Mouse (Mus musculus): Measurements from ENCODE around the gene Zbtb21.
"Not testable (repeated sequence)": the region's sequence is repeated elsewhere in the genome, so short reads cannot be mapped to it uniquely, and the experiment has no call there.

Gene Zbtb21

DNA sequence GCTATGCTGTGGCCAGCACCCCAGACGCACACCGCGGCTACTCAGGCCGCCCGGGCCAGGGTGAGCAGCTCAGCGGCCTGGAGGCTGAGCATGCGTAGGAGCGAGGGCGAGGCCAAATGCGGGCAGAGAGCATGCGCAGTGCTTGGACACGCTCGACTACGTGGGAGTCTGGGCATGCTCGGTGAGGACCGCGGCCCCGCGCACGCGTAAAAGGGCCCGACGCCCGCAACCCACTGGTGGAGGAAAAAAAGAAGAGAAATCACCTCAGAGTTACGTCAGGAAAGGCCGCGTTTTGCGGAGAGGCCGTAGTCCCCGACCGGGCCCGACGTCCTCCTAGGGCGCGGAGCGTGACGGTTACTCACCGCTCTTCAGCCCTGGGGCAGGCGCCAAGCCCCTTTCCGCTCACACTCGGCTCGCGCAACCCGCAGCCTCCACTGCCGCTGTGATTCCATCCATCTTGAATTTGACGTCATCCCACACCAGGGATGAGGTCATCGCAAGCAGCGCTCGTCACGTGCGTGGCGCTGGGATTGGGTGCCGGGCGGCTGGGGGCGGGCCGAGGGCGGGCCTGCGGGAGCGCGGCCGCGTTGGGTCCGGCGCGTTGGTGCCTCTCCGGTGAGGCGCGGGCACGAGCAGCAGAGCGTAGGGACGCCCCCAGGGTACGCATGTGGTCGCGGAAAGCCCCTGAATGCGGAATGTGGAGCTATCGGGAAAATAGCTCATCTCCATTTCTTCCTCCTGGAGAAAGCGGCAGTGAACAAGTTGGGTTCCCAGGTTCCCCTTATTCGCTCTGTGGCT is at the start of gene Zbtb21, which contains the start of gene C2cd2:
TSS of gene Zbtb21 (minus strand) at position 472 of the 798 bp plus-strand sequence.
TSS of gene C2cd2 (minus strand) at position 448 of the 798 bp plus-strand sequence.
- peak; percentile 97 for DNase-seq

DNA sequence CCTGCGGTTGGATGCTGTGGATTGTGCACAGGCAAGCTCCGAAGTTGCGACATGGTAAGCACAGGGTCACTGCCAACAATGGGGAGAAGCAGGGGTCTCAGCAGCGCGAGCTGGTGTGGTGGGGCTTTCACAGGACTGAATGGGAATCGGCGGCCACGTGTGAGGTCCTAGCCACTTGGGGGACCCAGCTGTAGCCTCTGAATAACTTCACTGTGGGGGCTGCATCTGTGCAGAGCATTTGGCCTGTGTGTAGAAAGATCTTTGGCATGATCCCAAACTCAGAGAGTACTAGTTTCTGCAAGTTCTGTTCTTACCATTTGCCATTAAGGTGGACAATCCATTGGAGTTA is 34.9 kb upstream of the Zbtb21 start:
- DNase-seq: not testable (repeated sequence)

DNA sequence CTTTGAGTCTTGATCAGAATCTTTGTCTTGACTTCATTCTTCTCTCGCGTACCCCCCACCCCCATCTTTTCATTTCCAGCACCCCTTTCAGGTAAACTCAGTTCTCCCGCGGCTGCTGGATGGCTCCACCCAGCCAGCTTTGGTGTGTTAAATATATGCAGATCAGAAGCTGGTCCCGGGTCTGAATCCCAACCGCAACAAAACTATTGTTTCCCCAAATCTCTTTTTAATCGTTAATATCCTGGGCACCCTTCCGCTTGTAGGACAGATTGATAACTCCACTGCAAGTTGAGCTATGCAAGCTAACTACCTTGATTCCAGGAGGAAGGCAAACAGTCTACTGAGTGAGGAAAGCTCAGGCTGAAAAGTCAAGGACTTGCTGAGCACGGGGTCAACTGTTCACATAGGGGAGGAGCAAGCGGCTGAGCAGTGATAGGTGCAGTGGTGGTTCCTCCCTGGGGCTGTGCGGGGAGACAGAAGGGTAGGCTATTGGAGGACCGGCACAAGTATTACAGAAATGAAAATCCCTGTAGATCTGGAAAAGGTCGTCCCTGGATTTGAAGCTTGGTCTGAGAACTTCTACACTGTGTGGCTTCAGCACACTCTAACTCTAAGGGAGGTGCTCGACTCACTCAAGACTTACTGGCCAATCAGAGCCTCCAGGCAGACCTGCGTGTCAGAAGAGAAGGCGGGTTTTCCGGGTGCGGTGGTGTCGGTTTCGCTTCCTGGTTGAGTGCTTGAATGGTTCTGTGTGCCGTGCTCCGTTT is 34.4 kb upstream of the Zbtb21 start, which contains the start of gene B230307C23Rik:
TSS of gene B230307C23Rik (plus strand) at position 700 of the 767 bp plus-strand sequence.
- peak; percentile 96 for DNase-seq

DNA sequence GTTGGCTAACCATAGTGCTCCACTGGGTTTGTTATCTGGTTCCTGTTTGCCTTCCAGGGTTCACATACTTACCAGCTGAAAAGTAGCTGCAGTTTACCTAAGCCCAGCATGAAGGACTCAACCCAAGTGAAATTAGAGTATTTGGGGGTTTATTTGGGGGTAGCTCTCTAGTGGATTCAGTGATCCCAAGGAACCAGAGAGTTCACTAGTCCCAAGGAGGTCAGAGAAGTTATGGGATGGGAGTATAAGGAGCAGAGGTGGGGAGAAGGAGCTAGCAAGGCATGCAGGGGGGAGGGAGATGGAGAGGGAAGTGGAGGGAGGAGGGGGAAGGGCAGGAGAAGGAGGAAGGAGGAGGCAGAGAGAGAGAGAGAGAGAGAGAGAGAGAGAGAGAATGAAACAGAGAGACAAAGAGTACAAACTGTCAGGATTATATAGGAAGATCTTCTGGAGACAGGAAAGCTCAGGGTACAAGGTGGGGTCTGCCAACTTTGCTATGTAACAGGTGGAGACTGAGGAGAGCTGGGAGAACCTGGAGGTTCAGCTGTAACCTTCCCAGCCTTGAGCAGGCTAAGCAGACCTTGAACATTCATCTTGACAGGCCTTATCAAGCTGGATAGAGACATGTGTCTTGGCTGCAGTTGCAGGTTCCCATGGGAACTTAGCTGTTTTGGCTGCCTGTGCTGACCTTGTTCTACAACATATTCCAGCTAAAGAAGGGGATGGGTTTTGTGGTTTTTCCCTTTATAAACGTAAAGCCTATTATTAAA is 33.6 kb upstream of the Zbtb21 start:
- DNase-seq: peak; percentile 35

DNA sequence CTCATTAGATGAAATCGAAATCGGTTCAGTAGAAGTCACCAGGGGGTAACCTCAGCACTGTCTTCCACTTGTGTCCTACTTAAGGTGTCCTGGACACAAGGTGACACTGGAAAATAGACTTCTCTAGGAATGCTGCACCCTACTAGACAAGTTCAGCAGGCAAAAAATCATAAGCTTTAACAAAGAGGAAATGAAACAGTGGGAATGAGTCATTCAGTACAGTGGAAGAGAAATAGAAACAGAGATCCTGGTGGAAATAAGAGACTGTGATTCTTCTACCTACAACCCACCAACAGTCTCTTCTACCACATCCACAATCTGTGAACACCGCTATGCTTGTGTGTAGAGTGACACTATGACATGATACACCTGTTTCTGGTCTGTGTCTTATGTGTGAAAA is 30.1 kb upstream of the Zbtb21 start:
- DNase-seq: not testable (repeated sequence)

DNA sequence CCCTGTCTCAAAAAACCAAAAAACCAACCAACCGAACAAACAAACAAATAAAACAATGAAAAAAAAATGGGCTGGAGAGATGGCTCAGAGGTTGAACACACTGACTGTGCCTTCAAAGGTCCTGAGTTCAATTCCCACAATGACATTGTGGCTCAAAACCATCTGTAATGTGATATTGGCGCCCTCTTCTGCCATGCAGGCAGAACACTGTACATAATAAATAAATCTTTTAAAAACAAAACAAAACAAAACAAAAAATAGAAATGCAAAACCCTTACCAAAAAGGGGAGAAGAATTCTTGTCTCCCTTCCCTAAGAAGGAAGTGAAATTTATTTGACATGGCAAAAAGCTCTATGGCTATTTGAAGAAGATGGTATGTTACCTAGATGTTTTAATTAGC is 29.1 kb upstream of the Zbtb21 start:
- DNase-seq: no peak

DNA sequence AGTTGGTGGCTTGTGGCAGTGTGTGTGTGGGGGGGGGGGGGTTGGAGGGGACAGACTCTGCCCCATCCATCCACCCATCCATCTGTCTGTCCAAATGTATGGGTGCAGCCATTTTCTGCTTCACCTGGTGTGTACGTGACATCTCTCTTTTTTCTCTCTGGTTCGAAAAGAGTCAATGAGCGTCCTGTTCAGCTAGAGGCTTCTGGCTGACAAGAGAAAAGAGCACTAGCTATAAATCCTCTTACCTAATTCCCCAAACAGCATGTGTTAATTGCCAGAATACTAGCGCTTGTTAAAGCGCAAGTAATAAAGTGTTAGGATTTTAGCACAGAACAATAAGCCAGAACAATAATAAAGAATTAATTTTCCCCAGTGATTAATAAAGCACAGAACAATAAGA is 22.2 kb upstream of the Zbtb21 start:
- DNase-seq: no peak

DNA sequence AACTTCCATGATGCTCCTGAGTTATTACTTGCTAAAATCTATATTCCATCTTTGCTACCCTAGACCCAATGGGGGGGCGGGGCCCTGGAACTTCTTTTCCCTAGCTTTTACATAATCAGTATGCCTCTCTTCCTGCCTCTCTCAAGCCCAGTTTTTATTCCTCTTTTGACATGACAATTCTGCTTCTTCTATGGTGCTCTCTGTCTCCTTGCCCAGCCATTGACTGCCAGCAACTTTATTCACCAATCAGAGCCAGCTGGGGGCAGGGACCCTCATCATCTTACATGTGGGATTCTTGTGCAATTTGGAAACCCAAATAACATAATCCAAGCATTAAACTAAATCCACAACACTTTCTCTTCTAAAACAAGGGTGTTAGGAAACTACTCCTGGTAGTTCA is 18.9 kb upstream of the Zbtb21 start:
- DNase-seq: no peak

DNA sequence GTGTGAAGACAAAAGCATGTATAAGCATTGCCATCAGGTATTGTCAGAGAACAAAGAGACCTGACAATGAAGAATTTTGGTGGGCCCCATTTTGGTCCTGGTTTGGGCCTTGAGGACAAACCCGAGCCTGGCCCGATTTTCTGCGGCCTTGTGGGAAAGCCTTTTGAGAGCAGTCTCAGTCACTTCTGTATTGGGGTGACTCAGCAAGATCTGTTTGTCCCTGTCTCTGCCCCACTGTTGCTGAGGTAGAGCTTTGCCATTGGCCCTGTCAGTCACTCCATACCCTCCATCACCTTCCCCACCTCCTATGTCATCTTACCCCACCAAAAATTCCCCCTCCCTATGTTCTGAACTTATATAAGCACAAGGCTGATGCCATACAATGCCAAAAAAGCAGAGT is 15.3 kb upstream of the Zbtb21 start:
- DNase-seq: no peak

DNA sequence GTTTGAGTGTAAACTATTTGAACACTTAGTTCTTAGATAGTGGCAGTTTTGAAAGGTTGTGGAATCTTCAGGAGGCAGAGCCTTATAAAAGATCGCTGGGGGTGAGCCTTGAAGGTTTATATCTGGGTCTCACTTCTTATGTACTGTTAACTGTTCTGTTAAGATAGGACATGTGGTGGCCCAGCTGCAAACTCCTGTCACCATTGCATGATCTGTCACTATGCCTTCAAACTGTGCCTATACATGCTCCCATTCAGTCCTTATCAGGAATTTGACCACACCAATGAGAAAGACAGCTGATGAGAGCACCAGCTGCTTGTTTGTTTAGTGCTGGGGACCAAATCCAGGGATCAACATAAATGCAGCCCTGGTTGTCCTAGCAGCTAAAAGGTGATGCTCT is 14.9 kb upstream of the Zbtb21 start:
- DNase-seq: no peak

DNA sequence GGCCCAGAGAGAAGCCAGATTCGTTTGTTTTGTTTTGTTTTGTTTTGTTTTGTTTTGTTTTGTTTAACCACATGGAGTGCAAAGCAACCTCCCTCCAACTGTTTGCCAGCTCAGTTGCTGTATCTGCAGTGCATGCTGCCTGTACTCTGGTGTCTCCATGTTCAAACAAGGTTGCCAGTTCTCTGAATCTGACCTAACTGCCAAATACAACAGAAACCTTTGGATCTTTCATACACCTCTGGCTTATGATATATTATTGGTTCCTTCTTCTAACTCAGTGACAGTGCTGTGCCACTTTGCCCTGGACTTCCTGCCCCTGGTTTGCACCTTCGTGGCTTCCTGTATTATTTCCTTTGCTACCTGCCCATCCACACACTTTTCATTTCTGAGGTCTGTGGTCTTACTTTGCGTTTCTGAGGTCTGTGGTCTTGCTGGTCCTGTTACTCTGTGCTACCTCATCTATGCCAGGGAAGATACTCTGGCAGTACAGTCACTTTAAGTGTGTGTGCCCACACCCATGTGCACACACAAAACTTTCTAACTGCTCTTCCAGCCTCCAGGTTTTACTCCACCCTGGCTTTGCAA is 1.6 kb upstream of the Zbtb21 start:
- no peak for DNase-seq

DNA sequence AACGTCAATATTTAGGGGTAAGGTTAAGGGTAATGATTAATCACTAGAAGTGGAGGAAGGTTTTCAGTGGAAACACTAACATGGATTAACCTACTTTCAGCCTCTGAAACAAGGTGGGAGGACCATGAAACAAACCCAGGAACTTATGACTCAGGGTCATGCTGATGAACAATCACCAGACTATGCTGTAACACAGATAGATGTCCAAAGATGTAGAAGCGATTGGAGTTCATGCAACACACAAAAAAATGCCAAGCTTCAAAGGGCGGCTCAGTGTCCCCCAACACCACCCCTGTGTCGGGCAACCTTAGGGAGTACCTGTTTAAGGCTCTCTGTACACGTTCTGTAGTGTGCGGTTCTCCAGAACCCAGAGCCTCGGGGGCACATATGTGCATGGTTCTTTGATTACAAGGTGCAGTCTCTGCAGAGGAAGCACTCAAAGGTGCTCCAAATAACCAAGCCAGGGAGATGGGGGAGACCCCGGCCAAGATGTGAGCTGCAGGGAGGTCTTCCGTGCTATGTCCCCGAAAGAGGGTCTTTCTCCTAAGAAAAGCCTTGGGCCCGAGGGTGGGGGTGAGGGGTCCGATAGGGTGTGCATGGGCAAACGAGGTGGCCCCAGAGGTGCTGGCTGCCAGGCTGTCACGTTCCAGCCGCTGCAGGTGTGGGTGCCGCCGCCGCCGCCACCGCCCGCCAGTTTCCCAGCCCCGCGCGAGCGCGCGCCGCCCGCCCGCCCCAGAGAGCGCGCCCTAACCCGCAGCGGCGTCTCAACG is 856 bp downstream of the Zbtb21 start:
- peak; percentile 29 for DNase-seq

DNA sequence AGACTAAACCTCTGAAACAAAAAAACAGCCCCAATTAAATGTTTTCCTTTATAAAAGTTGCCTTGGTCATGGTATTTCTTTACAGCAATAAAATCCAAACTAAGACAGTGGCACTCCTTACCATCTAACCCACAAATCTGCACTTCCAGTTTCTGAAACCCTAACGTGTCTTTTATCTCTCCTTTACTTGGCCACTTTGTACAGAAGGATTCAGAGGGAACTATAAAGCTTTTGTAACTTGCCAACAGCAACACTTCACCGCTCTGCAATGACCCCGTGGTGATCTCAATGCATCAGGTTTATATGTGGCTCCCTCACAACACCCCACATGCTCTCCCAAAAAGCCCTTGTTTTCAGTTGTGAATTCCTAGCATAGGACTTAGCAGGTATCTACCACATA is 2.1 kb downstream of the Zbtb21 start:
- DNase-seq: no peak

DNA sequence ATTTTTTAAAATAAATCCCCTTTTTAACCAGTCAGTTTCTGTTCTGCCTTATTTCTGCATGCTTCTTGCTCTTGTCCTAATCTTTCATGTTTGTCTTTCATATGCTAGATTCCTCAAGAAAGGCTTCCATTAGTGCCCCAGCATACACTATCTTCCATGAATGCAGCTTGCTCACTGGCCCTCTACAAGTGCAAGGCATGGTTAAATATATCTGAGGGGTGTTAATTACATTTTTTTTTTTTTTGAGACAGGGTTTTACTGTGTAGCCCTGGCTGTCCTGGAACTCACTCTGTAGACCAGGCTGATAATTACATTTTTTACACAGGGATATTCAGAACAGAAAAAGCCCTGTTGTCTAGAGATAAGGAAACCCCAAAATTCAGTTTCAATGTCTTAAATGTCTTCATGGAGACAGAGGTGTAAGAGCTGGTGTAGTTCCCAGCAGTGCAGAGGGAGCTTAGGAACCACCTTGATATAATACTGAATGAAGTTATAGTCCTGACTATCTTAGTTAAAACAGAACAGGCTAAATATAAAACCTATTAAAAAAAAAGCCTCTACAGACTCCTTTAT is 3.9 kb downstream of the Zbtb21 start:
- DNase-seq: no peak

DNA sequence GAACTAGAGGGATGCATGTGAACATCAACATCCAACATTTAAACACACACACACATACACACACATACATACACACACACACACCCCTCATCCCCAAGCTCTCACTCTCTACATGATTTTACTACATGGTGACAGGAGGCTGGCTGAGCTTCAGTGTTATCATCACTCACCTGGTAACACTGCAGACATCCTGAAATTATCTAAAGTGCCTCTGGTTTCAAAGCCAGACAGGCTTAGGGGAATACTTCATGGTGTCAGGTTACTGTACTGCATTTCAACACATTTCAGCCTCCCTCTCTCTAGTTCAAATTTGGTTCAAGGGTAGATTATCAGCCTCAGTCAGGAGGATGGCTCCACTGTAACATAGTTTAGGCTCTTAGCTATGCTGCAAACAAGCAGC is 4.8 kb downstream of the Zbtb21 start:
- DNase-seq: no peak

DNA sequence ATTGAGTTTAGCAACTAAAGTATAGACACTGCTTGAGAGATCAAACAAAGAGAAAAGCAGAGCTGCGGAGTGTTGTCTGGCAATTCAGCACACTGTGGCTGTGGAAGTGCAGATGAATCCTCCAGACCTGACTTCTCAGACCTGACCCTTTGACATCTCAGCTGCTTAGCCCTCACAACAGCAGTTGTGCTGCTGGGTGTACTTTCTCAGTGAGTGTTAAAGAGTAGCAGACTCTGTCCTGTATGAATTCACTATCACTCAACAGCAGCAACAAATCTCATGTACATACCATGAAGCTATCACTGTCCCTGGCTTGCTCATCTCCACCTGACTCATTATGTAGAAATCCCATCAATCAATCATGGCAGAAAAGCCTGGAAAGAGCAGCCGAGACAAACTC is 6.4 kb downstream of the Zbtb21 start:
- no peak for DNase-seq

DNA sequence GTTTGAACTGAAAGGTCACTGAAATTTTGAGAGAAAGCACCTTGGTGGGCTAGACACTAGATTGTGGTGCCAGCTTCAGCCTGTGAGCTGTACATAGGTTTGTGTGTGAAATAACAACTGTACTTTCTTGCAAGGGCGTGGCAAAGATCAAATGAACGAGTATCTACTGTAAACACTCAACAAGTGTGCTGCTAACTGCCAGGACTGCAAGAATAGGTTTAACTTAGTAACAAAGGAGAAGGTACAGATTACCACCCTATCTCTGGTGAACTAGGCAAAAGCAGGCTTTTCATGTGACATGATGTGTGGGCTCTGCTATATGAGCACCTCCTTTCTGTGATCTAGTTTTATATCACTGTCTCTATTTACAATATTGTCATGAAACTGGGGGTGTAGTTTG is 9.1 kb downstream of the Zbtb21 start:
- no peak for DNase-seq

DNA sequence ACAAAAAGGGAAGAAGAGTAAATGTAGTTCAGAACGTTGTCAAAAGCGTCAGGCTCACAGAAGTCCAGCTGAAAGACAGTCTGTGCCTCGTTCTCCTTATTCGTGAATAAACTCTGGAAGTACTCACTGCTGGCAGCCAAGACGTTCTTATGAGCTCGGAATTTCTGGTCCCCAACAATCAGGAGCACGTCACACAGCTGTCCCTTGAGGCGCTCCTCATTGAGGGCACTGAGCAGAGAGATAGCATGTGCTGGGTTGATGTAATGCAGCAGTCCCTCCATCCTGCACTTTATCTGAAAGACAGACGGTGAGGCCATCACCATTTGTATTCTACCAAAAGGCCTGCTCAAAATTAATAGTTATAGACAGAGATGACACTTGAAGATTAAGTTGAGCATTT is 9.6 kb downstream of the Zbtb21 start:
- no peak for DNase-seq

DNA sequence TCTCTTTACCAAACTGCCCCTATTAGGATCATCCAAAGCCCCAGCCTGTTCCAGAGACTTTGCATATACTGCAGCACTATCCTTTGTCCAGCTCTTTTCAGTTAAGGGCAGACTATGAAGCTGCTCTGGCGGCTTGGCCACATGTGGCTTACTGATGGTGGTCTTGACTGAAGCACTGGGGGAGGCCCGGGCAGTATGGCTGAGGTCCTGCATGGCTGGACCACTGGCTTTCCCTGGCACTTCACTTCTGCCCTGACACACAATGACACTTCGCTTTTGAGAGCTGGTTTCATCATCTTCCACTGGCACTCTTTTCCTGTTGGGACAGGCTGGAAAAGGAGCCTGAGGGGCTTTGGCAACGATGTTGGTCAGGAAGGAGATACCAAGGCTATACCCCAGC is 10.1 kb downstream of the Zbtb21 start:
- no peak for DNase-seq

DNA sequence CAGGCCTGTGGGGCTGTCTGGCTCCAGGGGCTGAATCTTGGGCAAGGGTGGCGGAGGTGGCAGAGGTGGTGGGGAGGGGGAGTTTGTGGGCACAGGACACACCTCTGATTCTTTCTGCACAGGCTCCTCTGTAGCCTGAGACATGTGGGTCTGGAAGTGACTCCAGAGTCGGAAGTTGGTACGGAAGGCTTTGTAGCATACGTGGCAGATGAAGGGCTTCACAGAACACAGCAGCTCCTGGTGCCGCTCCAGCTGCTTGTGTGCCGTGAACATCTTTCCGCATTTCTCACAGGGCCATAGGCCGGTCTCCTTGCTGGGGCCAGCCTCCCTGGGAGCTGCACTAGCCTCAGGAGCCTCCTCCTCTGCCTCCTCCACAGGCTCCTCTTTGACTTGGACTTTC is 12.4 kb downstream of the Zbtb21 start:
- no peak for DNase-seq

DNA sequence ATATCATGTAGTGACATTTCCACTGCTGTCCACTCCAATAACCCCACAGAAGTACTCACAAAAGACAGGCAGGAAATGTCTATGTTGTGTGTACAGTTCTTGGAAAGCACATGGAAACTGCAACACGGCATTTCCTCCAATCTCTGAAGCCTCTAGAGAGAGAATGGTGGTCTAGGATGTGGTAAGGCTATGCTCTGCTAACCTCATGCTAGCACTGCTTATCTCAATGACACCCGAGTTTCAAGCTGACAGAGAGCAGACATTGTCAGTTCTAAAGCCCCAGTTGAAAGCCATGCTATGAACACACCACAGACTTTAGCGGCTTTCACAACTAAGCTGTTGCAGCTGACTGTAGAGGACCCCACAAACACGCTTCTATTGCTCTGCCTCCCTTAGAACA is 13.6 kb downstream of the Zbtb21 start:
- DNase-seq: no peak

DNA sequence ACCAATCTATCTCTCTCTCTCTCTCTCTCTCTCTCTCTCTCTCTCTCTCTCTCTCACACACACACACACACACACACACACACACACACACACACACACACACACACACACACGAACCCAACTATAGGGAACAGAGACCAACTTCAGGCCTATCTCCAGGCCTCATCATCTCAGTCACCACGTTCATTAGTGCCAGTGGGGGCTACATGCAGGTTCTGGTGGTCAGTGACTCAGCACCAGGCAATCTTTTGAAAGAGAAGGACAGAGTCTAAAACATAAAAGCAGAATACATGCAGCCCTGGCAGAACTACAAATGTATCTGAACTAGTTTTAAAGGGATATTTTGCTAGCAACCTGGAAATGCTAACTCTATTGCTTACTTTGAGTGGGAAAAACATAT is 15.4 kb downstream of the Zbtb21 start:
- not testable (repeated sequence) for DNase-seq
